Mouse (Mus musculus): Measurements from ENCODE around the gene Vgll4.

Gene Vgll4

DNA sequence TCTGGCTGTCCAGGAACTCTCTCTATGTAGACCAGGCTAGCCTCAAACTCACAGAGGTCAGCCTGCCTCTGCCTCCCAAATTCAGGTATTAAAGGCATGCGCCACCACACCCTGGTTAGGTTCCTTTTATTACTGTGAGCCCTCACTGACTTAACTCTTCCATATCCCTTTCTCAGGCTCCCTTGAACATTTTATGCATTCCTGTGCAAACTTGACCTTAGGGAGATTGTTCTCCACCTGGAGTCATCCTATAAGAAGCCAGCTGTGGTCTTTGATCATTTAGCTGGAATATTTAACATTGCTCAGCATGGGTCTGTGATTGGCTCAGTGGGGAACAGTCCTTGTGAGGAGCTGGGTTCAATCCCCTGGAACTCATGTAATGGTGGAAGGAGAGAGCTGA, 4.5 kb upstream of the Vgll4 start:
- DNase-seq (ENCODE audit: low spot score in 2 of 2), result no peak

DNA sequence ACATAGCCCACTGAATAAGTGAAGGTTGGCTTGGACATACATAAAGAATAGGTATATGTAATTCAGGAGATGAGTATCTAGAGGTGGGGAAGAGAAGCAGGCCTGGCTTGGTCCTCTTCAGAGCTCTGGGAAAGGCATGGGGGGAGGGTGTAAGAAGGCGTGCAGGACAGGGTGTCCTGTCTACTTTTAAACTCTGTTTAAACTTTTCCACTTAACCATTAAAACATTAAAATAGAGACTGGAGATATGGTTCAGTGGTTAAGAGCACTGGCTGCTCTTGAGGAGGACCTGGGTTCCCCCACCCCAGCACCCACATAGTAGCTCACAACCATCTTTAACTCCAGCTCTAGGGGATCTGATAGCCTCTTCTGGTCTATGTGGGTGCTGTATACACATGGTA, 3.2 kb upstream of the Vgll4 start:
- DNase-seq (ENCODE audit: low spot score in 2 of 2), result no peak

DNA sequence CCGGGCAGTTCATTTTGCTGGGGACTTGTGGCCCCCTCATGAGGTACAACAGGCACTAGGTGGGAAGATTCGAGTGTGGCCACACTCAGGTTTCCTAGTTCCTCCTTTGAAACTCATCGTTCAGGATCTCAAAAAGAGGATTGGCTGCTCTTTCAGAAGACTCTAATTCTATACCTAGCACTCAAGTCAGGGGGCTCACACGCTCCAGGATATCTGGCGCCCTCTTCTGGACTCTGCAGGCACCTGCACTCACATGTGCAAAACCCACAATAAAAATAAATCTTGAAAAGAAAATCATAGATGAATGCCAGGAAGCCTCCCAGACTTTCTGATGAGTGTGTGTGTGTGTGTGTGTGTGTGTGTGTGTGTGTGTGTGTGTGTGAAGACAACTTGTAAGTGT, 1.1 kb upstream of the Vgll4 start:
- DNase-seq (ENCODE audit: low spot score in 2 of 2), result no peak

DNA sequence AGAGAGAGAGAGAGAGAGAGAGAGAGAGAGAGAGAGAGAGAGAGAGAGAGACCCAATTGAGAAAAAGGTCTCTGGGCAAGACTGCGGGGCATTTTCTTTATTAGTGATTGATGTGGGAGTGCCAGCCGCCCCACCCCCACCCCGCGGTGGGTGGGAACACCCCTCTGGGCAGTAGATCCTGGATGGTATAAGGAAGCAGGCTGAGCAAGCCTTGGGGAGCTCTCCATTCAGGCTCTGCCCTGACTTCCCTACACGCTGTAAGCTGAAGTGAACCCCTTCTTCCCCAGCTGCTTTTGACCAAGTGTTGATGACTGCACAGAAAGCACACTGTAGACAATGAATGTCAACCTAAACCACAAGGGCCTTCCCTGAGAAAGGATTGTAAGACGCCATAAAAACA, 592 bp upstream of the Vgll4 start:
- DNase-seq (ENCODE audit: low spot score in 2 of 2), result no peak

DNA sequence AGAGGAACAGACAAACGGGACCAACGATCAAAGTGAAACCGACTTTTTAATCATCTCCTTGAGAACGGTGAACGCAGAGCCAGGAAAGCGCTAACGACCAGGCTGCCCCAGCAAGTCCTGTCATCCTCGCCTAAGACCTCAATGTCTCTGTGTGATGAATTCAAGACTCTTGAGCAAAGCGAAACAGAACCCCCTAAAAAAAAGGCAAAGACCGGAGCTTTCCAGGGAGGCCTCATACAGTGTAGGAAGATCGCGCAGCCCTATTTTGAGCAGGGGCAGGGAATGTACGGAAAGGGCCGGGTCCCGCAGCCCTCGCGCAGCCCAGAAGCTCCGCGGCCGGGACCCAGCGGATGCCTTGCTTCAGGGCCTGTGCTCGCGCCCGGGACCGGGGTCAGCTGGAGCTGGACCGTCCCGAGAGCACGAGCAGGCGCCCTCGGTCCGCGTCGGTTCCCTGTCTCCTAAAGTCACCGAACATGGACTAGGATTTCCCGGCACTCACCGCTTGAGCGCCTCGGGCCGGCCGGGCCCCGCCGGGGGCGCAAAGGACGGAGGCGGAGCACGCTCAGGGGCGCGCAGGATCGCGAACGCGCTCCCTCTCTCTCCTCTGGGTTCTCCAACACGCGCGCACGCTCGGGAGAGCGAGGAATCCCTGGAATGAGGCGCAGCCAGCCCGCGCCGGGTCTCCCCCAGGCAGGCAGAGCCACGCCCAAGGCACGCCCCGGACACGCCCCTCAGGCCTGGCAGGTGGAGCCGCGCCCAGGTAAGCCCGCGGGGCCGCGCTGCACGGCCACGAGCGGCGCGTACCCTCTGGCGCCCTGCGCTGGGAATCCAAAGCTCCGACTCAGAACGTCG, 1.2 kb downstream of the Vgll4 start:
- peak; percentile 86 to 89 for DNase-seq (ENCODE audit: low spot score in 2 of 2)

DNA sequence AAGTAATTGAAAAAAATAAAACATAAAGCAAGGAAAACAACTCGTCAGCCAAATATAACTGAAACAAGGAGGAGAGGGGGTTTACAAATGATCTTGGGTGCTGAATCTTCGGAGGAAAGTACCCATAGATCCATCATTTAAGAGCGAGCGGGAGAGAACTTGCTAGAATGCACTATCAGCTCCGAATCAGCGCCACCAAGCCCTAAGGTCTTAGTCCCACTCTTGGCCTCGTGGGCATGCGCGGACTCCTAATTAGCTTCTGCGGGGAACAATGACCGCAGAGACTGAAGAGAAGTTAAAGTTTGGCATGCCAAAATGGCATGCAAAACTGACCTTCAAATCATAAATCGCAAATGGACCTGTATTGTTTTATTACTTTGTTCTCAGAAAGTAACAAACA, 2.2 kb downstream of the Vgll4 start:
- no peak for DNase-seq (ENCODE audit: low spot score in 2 of 2)

DNA sequence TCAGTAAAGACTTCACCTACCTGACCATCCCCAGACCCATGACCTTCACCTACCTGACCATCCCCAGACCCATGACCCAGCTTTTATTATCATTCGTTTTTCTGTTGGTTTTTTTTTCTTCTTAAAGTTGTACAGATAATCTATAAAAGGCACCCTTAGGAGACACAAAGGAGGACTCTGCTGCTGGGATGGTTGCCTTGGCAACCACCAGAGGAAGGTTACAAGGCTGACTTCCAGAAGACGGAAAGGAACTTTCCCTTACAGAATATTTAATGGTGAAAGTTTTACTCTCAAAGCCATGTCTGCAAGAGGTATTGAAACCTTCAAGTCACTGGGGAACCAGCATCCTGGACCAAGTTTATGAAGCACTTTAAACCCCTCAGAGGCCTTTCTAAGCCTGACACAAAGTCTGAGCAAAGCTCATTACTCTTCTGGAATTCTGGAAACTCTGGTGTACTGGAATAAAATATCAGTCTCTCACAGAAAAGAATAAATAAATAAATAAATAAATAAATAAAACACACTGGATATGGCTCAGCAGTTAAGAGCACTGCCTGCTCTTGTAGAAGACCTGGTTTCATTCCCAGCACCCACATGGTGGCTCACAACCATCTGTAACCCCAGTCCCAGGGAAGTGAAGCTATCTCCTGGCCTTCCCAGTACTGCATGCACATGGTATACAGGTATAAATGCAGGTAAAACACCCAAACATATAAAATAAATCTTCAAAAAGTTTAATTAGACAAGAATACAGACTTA, 3.2 kb downstream of the Vgll4 start:
- DNase-seq (ENCODE audit: low spot score in 2 of 2), result no peak

DNA sequence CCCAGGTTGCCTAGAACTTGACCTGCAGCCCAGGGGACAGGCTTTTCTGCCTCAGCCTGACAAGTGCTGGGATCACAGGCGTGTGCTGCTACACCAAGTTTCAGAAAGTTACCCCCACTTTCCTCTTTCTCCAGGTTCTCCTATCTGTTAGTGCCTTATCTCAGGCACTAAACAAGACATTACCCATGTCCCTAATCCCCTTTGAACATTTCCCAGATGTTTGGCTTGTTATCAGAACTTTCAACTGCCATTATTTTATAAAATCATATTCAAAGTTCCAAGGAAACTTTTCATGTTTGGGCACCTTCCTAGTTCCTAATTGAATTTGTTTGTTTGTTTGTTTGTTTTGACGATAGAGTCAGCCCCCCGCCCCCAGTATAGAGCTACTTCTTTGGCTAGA, 4.0 kb downstream of the Vgll4 start:
- DNase-seq (ENCODE audit: low spot score in 2 of 2), result no peak

DNA sequence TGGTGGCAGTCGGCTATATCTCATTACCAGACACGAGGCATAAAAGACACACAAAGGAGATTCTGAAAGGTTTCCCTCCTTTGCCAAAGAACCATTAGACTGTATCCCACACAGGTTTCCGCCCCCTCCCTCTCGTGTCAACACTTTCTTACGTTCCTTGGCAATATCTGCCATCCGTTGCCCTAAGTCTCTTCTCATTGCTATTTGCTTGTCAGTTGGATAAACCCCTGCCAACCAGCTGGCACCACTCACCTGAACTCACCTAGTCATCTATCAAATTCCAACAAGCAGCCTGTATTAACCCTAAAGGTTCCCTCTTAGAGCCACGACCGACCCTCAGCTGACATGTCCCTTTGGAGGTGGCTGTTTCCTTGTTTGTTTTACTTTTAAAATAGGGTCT, 4.4 kb downstream of the Vgll4 start:
- DNase-seq (ENCODE audit: low spot score in 2 of 2), result no peak

DNA sequence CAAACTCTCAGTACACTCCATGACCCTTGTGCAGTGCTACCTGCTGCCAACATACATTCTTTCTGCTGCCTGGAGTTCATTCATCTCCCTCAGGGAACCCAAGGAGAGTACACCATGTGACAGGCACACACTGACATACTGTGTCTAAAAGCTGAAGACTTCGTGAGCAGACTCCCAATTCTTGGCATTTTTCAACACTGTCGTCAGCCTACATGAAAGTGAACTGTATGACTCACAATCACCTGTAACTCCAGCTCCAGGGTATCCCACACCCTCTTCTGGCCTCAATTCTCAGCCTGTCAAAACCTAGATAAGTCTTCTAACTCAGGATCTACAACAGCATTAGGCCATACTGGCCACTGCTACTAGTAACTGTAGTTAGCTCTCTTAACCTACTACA, 5.6 kb downstream of the Vgll4 start:
- DNase-seq (ENCODE audit: low spot score in 2 of 2), result no peak

DNA sequence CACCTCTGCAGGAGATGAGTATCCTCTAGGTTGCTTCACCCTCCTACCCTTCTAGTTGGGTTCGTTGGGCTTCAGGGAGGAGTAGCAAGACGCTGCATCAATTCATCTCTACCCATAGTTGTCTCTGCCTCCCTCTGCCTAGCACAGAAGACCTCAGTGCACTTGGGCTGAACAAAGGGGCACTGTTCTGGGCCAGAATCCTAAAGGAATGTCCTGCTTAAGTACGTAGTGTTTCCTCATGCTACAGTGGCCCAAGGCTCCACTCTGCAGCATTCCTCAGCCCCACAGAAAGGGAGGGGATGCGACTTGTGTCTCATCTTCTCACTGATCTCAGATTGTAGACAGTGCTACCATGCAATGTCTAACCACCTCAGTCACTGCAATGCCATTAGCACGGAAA, 6.2 kb downstream of the Vgll4 start:
- no peak for DNase-seq (ENCODE audit: low spot score in 2 of 2)

DNA sequence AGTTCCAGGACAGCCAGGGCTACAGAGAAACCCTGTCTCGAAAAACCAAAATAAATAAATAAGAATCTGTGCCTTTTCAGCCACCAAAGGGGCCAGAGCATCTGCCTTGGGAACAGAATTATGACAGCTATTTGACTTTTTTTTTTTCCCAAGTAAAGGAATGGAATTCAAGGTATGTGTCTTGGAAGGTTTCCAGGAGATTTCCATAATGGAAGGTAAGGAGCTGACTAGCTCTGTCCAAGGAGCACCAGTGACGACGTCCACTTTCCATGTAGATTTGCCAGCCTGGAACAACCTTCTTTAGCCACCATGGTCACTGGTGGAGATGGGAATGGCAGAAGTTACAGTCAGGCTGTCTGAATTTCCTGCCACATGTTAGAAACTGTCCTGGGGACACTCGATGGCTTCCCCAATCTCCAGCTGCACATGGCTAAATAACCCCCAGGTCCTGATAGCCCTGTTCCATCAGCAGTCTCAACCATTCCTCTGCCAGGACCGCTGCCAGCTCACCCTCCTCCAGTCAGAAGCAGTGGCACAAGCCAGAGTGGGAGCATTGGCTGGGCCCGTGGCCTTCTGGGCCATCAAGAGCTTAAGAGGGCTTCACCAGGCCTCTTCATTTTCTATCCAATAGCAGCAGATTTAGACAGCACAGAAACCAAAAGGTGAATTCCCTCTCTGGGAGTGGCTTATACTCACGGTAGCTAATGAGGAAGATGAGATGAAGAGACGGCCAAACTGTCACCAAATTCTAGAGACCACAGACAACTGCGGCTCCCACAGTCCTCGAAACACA, 8.3 kb downstream of the Vgll4 start:
- DNase-seq (ENCODE audit: low spot score in 2 of 2), result no peak

DNA sequence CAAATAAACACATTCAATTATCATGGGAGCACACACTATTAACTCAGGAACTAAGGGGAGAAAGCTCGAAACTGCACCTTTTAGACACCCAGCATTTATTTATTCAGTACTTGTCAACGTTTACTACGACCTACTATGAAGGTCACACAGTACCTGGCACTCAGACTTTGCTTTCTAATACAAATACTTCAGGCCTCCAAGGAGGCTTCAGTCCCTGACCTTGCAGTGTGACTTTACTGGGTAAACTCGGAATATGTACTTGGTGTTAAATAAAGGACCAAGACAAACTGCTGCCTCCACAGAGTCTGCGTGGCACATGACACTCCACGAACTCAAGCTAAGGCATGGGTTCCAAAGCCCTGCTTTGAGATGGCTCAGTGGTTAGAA, 10.8 kb downstream of the Vgll4 start:
- DNase-seq (ENCODE audit: low spot score in 2 of 2), result no peak

DNA sequence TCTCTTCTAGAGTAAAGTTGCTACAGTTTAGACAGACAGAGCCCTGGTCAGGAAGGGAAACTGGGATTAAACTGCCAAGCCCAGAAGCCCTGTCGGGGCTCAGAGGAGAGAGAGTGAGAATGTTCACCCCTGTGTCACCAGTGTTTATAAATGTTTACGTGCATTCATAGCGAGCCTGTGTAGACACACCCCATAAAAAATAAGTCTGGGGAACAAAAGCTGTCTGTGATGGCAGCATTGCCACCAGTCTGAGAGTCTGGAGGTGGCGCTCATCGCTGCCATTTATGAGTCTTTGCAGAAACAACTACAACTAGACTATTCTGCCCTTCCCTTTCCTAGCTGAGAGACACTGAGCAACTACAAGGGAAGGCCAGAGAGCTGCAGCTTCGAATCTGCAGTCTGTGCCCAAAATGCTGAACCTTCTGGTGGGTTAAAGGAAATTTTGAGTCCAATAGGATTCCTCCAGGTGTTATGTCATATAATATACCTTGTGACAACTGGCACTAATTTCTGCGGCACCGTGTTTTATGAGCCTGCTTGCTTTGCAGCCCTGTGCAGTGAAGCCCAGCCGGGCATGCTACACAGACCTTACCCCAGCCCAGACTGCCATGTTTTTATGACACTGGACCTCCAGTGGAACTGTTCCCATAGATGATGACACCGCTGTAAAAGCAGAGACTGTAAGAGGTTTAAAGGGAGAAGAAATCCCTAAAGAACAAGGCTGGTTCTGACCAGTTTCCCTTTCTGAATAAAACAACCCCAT, 11.4 kb downstream of the Vgll4 start:
- DNase-seq (ENCODE audit: low spot score in 2 of 2), result no peak

DNA sequence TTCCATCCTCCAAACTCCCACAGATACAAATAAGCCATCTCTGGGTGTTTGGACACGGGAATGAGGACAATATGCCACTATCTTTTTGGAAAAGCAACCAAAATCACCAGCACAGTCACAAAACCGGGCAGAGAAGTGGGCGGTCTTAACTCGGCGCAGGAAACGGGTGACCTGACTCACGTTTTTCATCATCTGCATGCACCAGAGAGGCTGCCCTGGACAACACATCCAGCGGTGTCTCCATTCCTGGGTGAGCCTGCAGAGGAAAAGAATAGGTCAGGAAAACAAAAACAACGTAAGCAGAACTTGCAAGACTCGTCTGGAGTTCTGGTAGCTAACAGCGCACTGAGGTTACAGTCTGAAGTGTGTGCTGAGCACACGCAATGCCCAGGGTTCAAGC, 12.0 kb downstream of the Vgll4 start:
- DNase-seq (ENCODE audit: low spot score in 2 of 2), result no peak

DNA sequence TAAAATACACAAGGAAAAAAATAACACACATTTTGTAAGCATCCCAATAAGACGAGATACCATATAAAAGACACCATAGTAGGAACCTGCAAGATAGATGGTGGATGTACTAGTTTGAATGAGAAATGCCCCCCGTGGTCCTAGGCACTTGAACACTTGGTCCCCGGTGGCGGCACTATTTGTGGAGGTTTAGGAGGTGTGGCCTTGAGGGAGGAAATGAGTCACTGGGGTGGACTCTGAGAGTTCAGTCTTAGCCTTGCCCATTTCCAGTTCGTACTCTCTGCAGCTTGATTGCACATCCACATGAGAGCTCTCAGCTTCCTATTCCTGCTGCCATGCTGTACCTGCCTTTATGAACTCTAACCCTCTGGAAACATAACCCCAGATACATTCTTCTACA, 15.3 kb downstream of the Vgll4 start:
- DNase-seq (ENCODE audit: low spot score in 2 of 2), result no peak

DNA sequence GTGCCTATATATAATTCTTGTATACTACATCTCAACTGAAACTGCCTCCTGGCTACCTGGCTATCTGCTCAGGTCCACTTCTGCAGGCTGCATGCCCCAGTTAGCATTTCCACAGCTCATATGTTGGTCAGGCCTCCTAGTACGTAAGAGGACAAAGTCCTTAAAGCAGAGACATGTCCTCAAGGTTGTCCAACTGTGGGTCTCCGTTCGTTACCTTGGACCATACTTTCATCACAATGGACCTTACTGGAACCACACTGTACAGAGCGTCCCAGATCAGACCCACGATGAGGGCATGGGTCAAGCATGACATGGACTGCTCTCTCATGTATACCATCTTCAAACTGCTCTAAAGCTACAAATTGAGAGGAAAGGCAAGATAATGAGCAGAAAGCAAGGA, 16.2 kb downstream of the Vgll4 start:
- no peak for DNase-seq (ENCODE audit: low spot score in 2 of 2)

DNA sequence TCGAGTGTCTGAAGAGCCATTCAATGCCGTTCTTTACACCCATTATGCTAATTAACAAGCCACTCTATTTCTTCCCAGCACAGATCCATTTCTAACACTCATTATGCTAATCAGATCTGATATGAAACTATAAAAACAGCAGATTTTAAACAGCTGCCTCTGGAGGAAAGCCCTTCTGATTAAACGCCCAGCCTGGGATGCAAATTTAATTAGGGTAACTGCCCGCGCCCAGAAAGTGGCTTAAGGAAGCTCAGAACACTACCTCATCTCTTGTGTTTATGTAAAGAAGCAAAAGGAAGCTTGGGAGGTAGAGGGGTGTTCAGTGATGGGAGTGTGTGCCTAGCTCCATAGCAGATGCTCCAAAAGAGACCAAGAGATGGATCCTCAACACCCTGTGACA, 17.4 kb downstream of the Vgll4 start:
- no peak for DNase-seq (ENCODE audit: low spot score in 2 of 2)

DNA sequence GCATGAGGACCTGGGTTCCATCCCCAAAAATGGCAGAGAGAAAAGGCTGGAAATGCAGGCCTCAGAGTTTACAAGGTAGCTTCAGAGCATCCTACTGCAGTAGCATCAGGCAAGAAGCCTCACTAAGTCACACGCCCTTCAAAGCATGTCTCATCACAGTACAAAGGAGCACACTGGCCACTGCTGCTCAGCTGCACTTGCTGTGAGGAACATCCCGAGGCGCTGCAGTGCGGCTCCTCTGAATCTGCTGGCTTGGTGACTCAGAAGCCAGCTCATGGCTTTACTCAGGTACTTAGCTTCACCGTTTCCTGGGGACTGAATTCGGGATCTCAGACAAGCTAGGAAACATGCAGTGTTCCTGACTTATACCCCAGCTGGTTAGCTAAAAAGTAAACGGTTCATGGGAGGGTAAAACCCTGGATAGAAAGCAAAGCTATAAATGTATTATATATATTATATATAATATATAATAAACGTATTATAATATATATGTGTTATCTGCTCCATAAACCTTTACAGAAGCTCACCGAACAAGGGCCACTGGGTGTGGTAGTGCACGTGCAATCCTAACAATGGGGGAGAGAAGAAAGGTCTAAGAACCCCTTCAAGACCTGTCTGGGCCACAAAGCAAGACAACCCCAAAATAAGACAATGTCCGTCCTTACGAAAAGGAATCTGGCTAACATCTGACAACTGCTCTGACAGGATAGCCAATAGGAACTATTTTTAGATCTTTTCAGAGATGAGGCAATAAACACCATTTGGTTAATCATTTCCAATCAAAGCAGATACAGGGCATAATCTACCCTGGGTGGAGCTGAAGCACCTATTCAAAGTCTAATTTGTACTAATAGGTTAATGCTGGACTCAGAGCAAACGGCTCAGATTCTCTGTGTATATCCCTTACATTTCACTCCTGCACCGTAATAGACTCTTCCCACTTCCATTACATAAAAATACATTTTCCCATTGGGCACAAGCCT, 25.0 kb downstream of the Vgll4 start:
- no peak for DNase-seq (ENCODE audit: low spot score in 2 of 2)

DNA sequence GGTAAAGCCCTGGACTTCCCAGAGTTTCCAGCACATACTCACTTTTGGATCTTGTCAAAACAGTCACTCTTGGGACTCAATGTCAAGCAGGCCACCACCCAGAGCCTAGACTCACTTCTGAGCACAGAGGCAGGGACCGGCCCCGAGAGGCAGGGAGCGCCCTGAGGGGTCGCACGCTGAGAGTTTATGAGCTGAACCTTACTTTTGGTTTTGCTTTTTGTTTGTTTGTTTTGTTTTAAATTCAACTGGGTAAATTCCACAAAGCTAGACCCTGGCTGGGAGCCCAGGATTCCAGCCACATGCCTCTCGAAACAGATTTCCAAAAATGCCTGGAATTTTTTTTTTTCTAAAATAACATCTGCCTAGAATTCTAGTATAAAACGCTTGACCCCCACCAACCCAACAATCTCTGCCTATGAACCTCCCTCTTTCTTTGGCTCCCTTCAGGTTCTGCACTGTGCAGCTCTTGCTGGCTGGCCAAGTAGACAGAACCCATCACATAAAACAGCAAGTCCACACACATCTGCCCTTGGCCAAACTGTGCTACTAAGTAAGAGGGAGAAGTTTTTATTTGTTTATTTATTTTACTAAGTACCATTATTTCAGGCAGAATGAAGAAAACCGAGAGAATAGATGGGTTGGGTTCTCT, 28.5 kb downstream of the Vgll4 start:
- DNase-seq (ENCODE audit: low spot score in 2 of 2), result no peak

Data from right cerebral cortex, postnatal 36 days (tissue).